Mouse (Mus musculus) thymus, adult 2 months (tissue): ENCODE results near the gene Hcls1.

Experiments used
- CTCF ChIP-seq: fragments of 200-500 bp; IDR thresholded peaks from 2 replicates; pipeline ENCODE4 v1.5.1; 2012; ENCODE audit warnings: mild to moderate bottlenecking, control low read depth, low read length, moderate library complexity, borderline replicate concordance; ENCODE audit not compliant: control insufficient read depth, poor library complexity, insufficient read depth; ENCODE audit errors: extremely low read depth
- POLR2A ChIP-seq: fragments of 200-500 bp; IDR thresholded peaks from 2 replicates; pipeline ENCODE4 v1.6.1; 2012; ENCODE audit warnings: mild to moderate bottlenecking, low read length, control low read depth, moderate library complexity; ENCODE audit not compliant: control insufficient read depth, poor library complexity, insufficient read depth; ENCODE audit errors: extremely low read depth

DNA sequence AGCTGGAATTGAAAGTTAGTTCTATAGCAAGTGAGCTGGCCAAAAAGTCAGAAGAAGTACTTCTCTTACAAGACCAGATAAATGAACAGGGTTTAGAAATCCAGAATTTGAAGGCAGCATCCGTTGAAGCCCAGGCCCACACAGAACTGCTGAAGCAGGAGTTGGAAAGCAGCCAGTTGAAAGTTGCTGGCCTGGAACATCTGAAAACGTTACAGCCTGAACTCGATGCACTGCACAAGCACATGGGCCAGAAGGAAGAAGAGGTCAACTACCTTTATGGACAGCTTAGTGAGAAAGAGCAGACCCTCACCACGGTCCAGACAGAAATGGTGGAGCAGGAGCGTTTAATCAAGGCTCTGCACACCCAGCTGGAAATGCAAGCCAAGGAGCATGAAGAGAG is 20.6 kb upstream of the Hcls1 start:
- TF ChIP-seq CTCF (no peak), POLR2A (no peak)
